8 mouse cellular contexts compared by ENCODE assay signal in the genomic region with DNA sequence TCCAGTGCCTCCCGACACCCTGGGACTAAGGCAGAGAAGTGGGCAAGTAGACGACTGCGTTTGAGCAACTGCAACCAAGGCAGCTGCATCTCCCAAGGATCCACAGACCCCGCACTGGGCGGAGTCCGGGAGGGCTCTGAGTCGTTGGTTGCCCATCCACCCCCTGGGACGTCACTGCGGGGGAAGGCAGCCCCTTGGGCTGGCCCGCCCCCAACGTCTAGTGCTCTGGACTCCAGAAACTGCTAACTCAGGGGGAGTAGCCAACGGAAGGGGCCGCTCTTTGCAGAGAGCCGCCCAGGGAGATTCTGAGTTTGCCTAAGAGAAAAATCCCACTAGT. TPM values are rescaled to one million over a fixed set of nuclear protein-coding genes. Genes with fewer than 3 reads are reported as not detected.
DNase-seq lines count a peak whose midpoint lies in the region; ATAC-seq lines count a peak whose summit lies in the region.

Gene Layn (minus strand): TSS at position 116 of the 337 bp plus-strand sequence.

- WGBS in limb, embryonic 12.5 days = under 1% methylated on average over 14 of the region's 14 CpGs
- 0% methylated on average over 14 of the region's 14 CpGs for WGBS in midbrain, embryonic 12.5 days

- peak; percentile 92 for ATAC-seq in limb, embryonic 12.5 days (ENCODE audit: insufficient number of reproducible peaks, insufficient read depth, low FRiP score, low TSS enrichment, low read depth)
- ATAC-seq in midbrain, embryonic 12.5 days (ENCODE audit: low FRiP score, low read depth) = peak; percentile 81
- no peak for ATAC-seq in activated CD4-positive, CD25-positive, alpha-beta regulatory T cell, adult 4 months

- peak within 1 kb of the TSS; percentile 64 for H3K27ac ChIP-seq in limb, embryonic 12.5 days
- no peak within 1 kb of the TSS for H3K27ac ChIP-seq in midbrain, embryonic 12.5 days (replicated peaks)

- H3K4me1 ChIP-seq in limb, embryonic 12.5 days (replicated peaks) = peaks cover 26% of the 10 kb centered on the region
- peaks cover 18% of the 10 kb centered on the region for H3K4me1 ChIP-seq in midbrain, embryonic 12.5 days

- no peaks in the 10 kb centered on the region for H3K36me3 ChIP-seq in limb, embryonic 12.5 days
- no peaks in the 10 kb centered on the region for H3K36me3 ChIP-seq in midbrain, embryonic 12.5 days

- peak within 1 kb of the TSS; percentile 52 for H3K4me3 ChIP-seq in limb, embryonic 12.5 days (replicated peaks)
- peak within 1 kb of the TSS; percentile 42 for H3K4me3 ChIP-seq in midbrain, embryonic 12.5 days

- H3K9ac ChIP-seq in limb, embryonic 12.5 days (replicated peaks) = peak within 1 kb of the TSS; percentile 57
- peak within 1 kb of the TSS; percentile 44 for H3K9ac ChIP-seq in midbrain, embryonic 12.5 days (replicated peaks)

- peak within 1 kb of the TSS; percentile 90 for H3K4me2 ChIP-seq in limb, embryonic 12.5 days
- peak within 1 kb of the TSS; percentile 78 for H3K4me2 ChIP-seq in midbrain, embryonic 12.5 days (replicated peaks)

- DNase-seq in adrenal gland, postnatal 10 days = peak; percentile 84
- DNase-seq in embryo, embryonic 10.5 days (ENCODE audit: low spot score) = peak; percentile 90
- DNase-seq in gastrocnemius, postnatal 25 days = peak; percentile 87
- peak; percentile 9 for DNase-seq in induced T-regulatory cell, adult 2 months (ENCODE audit: low read depth)
- DNase-seq in right cerebral cortex, postnatal 4 days = peak; percentile 72

- H3K27me3 ChIP-seq in limb, embryonic 12.5 days = no peaks in the 10 kb centered on the region
- H3K27me3 ChIP-seq in midbrain, embryonic 12.5 days = peaks cover 20% of the 10 kb centered on the region; the same call in 1 of the 2 replicates

- no peaks in the 10 kb centered on the region for H3K9me3 ChIP-seq in limb, embryonic 12.5 days
- no peaks in the 10 kb centered on the region for H3K9me3 ChIP-seq in midbrain, embryonic 12.5 days

RNA-seq across cellular contexts. Expression of gene Layn, which starts in this region (rescaled TPM):
- 1 to 10 TPM; 6.4 to 8.2 TPM for total RNA-seq in adrenal gland, postnatal 10 days (2021)
- total RNA-seq in gastrocnemius, postnatal 25 days (2021) = 1 to 10 TPM in 1 of 2 experiments, under 1 TPM in 1; 0.64 to 2.8 TPM
- 6.7 and 7.4 TPM in 2 replicates for polyA plus RNA-seq in limb, embryonic 12.5 days (2016; fragmentation: Nextera tagmentation; extraction: Ambion mirVana)
- 1.3 and 1.4 TPM in 2 replicates for polyA plus RNA-seq in midbrain, embryonic 12.5 days (2016; fragmentation: Nextera tagmentation; extraction: Ambion mirVana)
- not detected for polyA plus RNA-seq in activated CD4-positive, CD25-positive, alpha-beta regulatory T cell, adult 4 months (2017; shearing (Covaris generic))

Comparison
In these comparisons a context has a peak if more than half of its experiments do, and no peak if none do; other contexts are left out.
1. DNase-seq: peak in every context shown above with its lines; median percentile 90 in embryo, embryonic 10.5 days; 87 in gastrocnemius, postnatal 25 days; 84 in adrenal gland, postnatal 10 days; 72 in right cerebral cortex, postnatal 4 days; 9 in induced T-regulatory cell, adult 2 months.